Mouse (Mus musculus) urinary bladder, postnatal 25 days (tissue): ENCODE data around the gene Eral1.

Experiments used
- DNase-seq: peaks from one replicate; pipeline ENCODE4 v3.0.0; 2022; ENCODE audit warnings: low spot score

Gene Eral1

GRCm38 (mm10) chr11:78079961-78080921, at the start of gene Eral1:
TSS of gene Eral1 (minus strand) at chr11:78080383.
- DNase-seq: peak; percentile 74

DNA sequence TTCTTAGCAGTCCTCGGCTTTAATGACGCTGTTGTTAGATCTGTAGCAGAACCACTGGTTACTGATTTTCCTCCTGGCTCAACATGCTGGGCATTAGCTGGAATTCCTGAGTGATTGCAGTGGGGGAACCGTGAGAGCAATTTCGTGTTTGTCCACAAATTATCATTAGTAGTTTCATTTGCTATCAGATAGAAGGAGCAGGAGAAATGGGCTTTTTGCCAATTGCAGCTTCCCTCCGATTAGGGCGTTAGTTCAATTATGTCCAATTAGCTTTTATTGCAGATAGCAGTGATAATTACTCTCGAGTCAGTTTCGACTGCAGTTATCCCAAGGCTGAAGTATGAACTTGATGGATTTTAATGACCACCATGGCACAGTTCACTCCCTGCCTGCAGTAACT, 49.3 kb upstream of the Eral1 start:
- DNase-seq: no peak

- DNase-seq: no peak
Measured at GRCm38 (mm10) chr11:78126739-78127138, 46.6 kb upstream of the Eral1 start.

DNA sequence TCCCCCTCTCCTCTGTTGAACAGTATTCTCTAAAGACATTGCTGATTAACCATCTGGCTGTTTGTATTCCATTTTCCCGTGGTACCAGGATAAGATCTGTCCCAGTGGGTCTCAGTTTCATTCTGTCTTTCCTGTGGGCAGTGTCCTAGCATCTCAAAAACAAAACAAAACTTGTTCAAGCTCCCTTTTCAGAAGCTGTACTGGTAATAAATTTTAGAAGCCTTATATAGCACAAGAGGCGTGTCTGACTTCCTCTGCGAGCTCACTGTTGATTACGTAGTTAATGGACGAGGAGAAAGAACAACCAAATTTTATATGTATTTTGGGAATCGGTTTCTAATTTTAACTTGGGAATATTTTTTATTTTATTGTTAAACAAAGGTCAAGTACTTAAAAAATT, 45.5 kb upstream of the Eral1 start:
- DNase-seq: no peak

GRCm38 (mm10) chr11:78123782-78124181, 43.6 kb upstream of the Eral1 start:
- no peak for DNase-seq

- DNase-seq: no peak
Measured at GRCm38 (mm10) chr11:78122815-78123214, 42.6 kb upstream of the Eral1 start.

- no peak for DNase-seq
Measured at GRCm38 (mm10) chr11:78121176-78121575, 41.0 kb upstream of the Eral1 start.

DNA sequence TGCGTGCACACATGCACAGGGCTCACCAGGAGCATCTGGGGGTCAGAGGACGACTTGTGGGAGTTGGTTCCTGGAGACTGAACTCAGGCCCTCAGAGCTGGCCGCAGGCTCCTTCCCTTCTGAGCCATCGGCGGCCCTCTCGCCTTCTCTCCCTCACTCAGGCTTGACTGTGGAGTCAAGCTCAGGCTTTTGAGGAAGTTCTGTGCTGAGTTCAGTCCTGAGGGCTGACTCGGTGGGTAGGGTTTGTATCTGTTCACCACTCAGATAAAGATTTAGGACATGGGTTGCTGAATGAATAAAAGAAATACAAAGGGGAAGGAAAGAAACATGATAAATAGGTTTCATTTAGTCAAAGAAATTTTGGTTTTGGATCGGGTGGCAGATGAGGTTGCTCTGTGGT, 39.7 kb upstream of the Eral1 start:
- no peak for DNase-seq

GRCm38 (mm10) chr11:78118467-78118866, 38.3 kb upstream of the Eral1 start:
- no peak for DNase-seq

- DNase-seq: no peak
Measured at GRCm38 (mm10) chr11:78116146-78116410, 35.9 kb upstream of the Eral1 start.

- peak; percentile 87 for DNase-seq
Measured at GRCm38 (mm10) chr11:78115367-78116145, 35.4 kb upstream of the Eral1 start.

DNA sequence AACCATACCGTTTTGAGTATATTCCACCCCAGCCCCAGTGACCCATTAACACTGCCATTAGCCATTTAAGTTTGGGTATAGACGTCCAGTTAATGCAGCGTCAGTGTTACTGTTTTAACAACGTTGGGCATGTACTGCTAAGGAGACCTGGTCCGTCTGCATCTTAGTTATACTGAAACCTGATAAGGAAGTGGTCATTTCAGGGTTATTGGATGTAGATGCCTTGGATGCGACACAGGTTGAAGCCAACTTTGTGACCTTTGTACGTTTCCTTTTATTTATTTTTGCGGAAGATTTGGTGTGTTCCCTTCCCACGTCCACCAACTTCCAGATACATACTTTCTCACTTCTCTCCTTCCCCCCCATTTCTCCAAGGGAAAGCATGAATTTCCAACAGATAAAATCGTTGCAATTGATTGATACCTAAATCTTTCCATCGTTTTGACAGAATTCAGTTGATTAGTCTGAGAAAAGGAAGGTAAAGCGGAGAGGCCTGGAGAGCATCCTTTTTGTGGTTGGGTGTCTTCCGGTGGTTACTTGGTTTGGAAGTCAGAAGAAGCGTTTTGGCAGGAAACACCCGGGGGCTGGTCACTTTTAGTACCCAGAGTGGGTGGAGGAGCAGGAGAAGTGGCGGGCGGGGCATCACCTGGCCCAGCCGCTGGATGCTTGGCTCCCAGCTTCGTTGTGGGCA, 34.6 kb upstream of the Eral1 start:
- no peak for DNase-seq

- DNase-seq: no peak
Measured at GRCm38 (mm10) chr11:78113616-78114015, 33.4 kb upstream of the Eral1 start.

DNA sequence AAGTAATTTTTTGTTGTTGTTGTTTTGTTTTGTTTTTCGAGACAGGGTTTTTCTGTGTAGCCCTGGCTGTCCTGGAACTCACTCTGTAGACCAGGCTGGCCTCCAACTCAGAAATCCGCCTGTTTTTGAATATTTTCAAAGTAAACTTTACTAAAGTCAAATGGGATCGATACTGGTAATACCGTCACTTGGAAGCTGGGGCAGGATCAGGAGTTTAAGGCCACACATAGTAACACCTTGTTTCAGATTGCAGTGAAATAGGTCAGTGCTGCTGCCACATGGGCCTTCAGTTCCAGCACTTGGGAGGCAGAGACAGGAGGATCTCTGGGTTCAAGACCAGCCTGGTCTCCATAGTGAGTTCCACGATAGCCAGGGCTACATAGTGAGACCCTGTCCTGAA, 24.3 kb upstream of the Eral1 start:
- DNase-seq: no peak

- no peak for DNase-seq
Measured at GRCm38 (mm10) chr11:78102958-78103747, 23.0 kb upstream of the Eral1 start.

DNA sequence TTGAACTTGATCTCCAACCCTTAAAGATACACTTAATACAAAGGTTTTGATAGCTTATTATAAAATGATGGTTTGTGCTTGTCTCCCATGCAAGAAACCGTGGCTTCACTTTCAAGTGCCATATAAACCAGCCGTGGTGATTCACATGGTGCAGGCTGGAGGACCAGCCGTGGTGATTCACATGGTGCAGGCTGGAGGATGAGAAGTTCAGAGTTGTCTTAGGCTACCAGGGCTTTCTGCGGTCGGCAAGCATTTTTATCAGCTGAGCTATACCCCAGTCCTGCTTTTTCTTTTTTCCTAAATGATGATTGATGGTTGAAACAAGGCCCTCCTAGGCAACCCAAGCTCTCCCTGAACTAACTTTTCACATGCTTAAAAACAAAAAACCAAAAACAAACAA, 22.0 kb upstream of the Eral1 start:
- DNase-seq: no peak

GRCm38 (mm10) chr11:78100746-78101145, 20.6 kb upstream of the Eral1 start:
- no peak for DNase-seq

- DNase-seq: no peak
Measured at GRCm38 (mm10) chr11:78097077-78097476, 16.9 kb upstream of the Eral1 start.

- no peak for DNase-seq
Measured at GRCm38 (mm10) chr11:78095144-78095516, 14.9 kb upstream of the Eral1 start.

DNA sequence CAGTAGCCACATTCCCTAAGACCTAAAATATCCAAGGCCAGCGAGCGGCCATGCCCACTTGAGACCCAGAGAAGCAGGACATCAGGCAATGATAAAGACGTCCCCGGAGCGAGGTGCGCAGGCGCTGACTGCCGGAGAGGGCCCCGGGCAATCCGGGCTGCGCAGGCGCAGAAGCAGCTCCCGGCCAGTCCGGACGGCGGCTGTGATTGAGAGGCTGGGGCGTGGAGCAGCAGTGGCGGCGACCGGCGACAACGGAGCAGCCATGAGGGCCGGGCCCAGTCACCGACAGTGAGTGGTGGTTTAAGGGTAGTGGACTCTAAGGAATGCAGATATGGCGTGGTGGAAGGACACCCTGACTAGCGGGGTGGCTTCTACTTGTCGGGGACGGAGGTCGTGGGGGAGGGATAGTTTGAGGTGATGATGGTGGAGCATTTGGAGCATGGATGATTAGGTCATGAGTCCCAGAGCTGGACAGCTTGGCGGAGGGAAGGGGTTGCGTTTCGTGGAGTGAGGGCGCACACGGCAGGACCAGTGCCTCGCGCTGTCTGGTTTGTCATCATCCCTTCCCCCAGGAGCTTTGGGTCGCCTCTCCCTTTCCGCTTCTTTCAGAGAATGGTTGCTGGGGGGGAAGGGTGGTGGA, 14.4 kb upstream of the Eral1 start, which contains the start of gene Fam222b:
TSS of gene Fam222b (plus strand) at position 157 of the 640 bp plus-strand sequence.
- DNase-seq: peak; percentile 91

DNA sequence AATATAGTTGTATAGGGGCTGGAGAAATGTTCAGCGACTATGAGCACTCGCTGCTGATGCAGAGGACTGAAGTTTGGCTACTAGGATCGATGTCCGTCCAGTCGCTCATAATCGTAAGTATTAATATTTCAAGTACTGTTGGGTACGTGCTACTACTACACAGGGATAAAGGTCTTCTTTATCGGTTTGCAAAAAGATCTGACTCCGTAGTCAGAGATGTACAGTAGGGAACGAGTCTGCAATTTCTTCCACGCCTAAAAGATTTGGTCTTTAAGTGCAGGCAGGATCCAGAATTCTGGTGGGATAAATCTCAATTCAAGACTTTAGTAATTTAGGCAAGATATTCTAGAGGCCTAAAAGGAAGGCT, 13.9 kb upstream of the Eral1 start:
- no peak for DNase-seq
